Mouse (Mus musculus): ENCODE measurements at regions not wholly inside any gene's neighbourhood (a gene's known extent, or its start where the extent isn't known, plus 50 kb on each side); places are given as distances from the start of the nearest gene placed in this dataset.

DNA sequence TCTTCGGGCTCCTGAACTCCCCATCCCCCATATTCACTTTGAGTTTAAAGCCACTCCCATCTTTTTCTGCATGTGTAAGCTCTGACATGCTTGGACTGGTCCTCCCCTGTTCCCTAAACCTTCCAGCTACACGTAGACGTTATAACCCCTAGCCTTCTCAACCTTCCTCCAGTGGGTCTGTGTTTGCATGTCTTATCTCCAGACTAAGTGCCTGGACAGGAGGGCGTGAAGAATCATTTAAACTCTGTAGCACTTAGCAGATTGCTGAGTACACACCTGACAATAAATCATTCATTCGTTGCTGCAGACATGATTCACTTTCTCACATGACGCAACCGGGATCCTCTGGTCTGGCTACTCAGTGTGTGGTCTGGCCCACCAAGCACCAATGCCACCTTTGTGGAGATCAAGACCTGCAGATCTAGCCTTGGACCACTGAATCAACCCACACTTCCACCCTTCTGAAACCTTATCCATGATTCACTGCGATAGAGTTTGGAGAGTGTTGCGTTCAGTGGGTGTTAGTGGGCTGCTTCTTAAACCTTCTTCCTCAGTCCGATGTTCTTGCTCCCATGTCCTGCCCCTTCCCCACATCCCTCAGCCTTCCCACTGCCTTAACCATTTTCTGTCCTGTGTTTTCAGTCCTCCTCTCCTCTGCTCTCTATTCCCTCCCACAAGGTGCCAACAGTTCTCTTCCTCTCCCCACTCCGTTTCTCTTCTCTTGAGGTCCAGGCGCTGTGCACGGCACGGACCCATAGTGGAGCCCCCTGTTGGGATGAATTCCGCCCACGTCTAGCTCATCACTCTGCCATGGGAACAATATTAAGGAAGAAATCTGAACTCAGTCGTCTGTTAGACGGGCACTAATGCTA lies 541.3 kb upstream of the Gm19410 start:
- no peak for TF ChIP-seq POLR2A (IDR thresholded peaks at IDR 0.05; ENCODE audit: low read depth, low read length)
- no peak for TF ChIP-seq CTCF (IDR thresholded peaks at IDR 0.05; ENCODE audit: extremely low read depth, insufficient read depth, insufficient read length, insufficient replicate concordance)
